Mouse (Mus musculus) urinary bladder, postnatal 14 days (tissue): ENCODE measurements around the gene 4921524J17Rik.

Experiments
- DNase-seq: peaks from one replicate; pipeline ENCODE4 v3.0.0; 2021; ENCODE audit warnings: low spot score

Gene 4921524J17Rik

GRCm38 (mm10) chr8:85441564-85441963, 8.9 kb upstream of the 4921524J17Rik start:
- DNase-seq = no peak

GRCm38 (mm10) chr8:85435736-85436135, 3.1 kb upstream of the 4921524J17Rik start:
- DNase-seq = no peak

- DNase-seq = no peak
Observed at GRCm38 (mm10) chr8:85434817-85435216, 2.2 kb upstream of the 4921524J17Rik start.

GRCm38 (mm10) chr8:85433017-85433393, 372 bp upstream of the 4921524J17Rik start:
- DNase-seq = no peak

- DNase-seq = no peak
Observed at GRCm38 (mm10) chr8:85431281-85432167, 1.1 kb downstream of the 4921524J17Rik start.

GRCm38 (mm10) chr8:85430801-85431200, 1.8 kb downstream of the 4921524J17Rik start:
- peak; percentile 28 for DNase-seq

GRCm38 (mm10) chr8:85429219-85429618, 3.4 kb downstream of the 4921524J17Rik start:
- no peak for DNase-seq

GRCm38 (mm10) chr8:85427026-85427425, 5.6 kb downstream of the 4921524J17Rik start:
- no peak for DNase-seq

- DNase-seq = no peak
Observed at GRCm38 (mm10) chr8:85421329-85421728, 11.3 kb downstream of the 4921524J17Rik start.

GRCm38 (mm10) chr8:85408526-85408925, 24.1 kb downstream of the 4921524J17Rik start:
- DNase-seq = no peak

- peak; percentile 42 for DNase-seq
Observed at GRCm38 (mm10) chr8:85408053-85408505, 24.6 kb downstream of the 4921524J17Rik start.

GRCm38 (mm10) chr8:85405961-85406360, 26.7 kb downstream of the 4921524J17Rik start:
- DNase-seq = no peak

GRCm38 (mm10) chr8:85405418-85405817, 27.2 kb downstream of the 4921524J17Rik start:
- DNase-seq = no peak

GRCm38 (mm10) chr8:85398548-85398947, 34.1 kb downstream of the 4921524J17Rik start:
- no peak for DNase-seq

GRCm38 (mm10) chr8:85397508-85397907, 35.1 kb downstream of the 4921524J17Rik start:
- DNase-seq = peak; percentile 61

GRCm38 (mm10) chr8:85396432-85397079, 36.1 kb downstream of the 4921524J17Rik start:
- DNase-seq = no peak

GRCm38 (mm10) chr8:85395681-85396431, 36.8 kb downstream of the 4921524J17Rik start:
- DNase-seq = no peak

- DNase-seq = no peak
Observed at GRCm38 (mm10) chr8:85395017-85395416, 37.6 kb downstream of the 4921524J17Rik start.

GRCm38 (mm10) chr8:85393199-85393598, 39.4 kb downstream of the 4921524J17Rik start:
- DNase-seq = no peak

GRCm38 (mm10) chr8:85391438-85391837, 41.2 kb downstream of the 4921524J17Rik start:
- no peak for DNase-seq

- no peak for DNase-seq
Observed at GRCm38 (mm10) chr8:85386205-85386604, 46.4 kb downstream of the 4921524J17Rik start, which contains the start of gene Mylk3. TSS of gene Mylk3 (minus strand) at chr8:85386345.

- no peak for DNase-seq
Observed at GRCm38 (mm10) chr8:85381926-85382325, 50.7 kb downstream of the 4921524J17Rik start.
